Mouse (Mus musculus) limb, embryonic 12.5 days (tissue): ENCODE data around the gene Ccdc62. TPM values are rescaled to one million over a fixed set of nuclear protein-coding genes. Genes with fewer than 3 reads are reported as not detected.

Experiments used
- ATAC-seq: fragments of 200-750 bp; cut with Nextera tagmentation; 2 replicates; pipeline ENCODE4 v1.8.0; 2017; ENCODE audit warnings: low read depth, moderate TSS enrichment; ENCODE audit not compliant: insufficient number of reproducible peaks, insufficient read depth, low FRiP score, low TSS enrichment
- H3K27ac ChIP-seq: fragments of 300-500 bp; sonication (generic); 2 replicates; pipeline ENCODE4 v1.5.1; 2016; ENCODE audit warnings: mild to moderate bottlenecking, moderate library complexity
- H3K27me3 ChIP-seq: fragments of 300-500 bp; sonication (generic); 2 replicates; pipeline ENCODE4 v1.6.1; 2016; ENCODE audit warnings: mild to moderate bottlenecking, moderate library complexity
- H3K36me3 ChIP-seq: fragments of 300-500 bp; sonication (generic); 2 replicates; pipeline ENCODE4 v1.6.1; 2016; ENCODE audit warnings: mild to moderate bottlenecking, moderate library complexity
- H3K4me1 ChIP-seq: fragments of 300-500 bp; sonication (generic); replicated peaks from 2 replicates; pipeline ENCODE4 v1.6.1; 2016
- H3K4me2 ChIP-seq: fragments of 300-500 bp; sonication (generic); 2 replicates; pipeline ENCODE4 v1.6.1; 2016; ENCODE audit warnings: mild to moderate bottlenecking, moderate library complexity
- H3K4me3 ChIP-seq: fragments of 300-500 bp; sonication (generic); replicated peaks from 2 replicates; pipeline ENCODE4 v1.5.1; 2016; ENCODE audit warnings: mild to moderate bottlenecking
- H3K9ac ChIP-seq: fragments of 300-500 bp; sonication (generic); replicated peaks from 2 replicates; pipeline ENCODE4 v1.6.1; 2016; ENCODE audit warnings: mild to moderate bottlenecking, moderate library complexity
- H3K9me3 ChIP-seq: fragments of 300-500 bp; sonication (generic); 2 replicates; pipeline ENCODE4 v1.6.1; 2016; ENCODE audit warnings: mild to moderate bottlenecking, moderate library complexity
- whole genome bisulfite sequencing: fragments of 180-500 bp; shearing (Covaris S2); methylation state at CpG from one replicate; pipeline ENCODE4 v1.1.7; 2016; 5-methylcytosine and 5-hydroxymethylcytosine counted together
- polyA plus RNA-seq: library from polyadenylated mRNA; unstranded; fragments of >200 nt; fragmentation: Nextera tagmentation; extraction: Ambion mirVana; gene quantifications from 2 replicates; pipeline ENCODE4 v1.2.1, GENCODE M21; 2016

The Ccdc62 gene
- 5.9 and 7.5 TPM in 2 replicates for polyA plus RNA-seq

GRCm38 (mm10) chr5:123930508-123930989, at the start of gene Ccdc62:
Ccdc62 (plus strand) TSS chr5:123930679.
- Histone ChIP-seq H3K9ac (peak within 1 kb of the TSS; percentile 89), H3K4me2 (peak within 1 kb of the TSS; percentile 67), H3K9me3 (no peaks in the 10 kb centered on the region), H3K36me3 (peaks cover 33% of the 10 kb centered on the region), H3K27me3 (no peaks in the 10 kb centered on the region), H3K4me1 (peaks cover 3% of the 10 kb centered on the region; the same call in 1 of the 2 replicates), H3K4me3 (peak within 1 kb of the TSS; percentile 74), H3K27ac (peak within 1 kb of the TSS; percentile 86)
- WGBS: under 1% methylated on average over 56 of the region's 56 CpGs
- peak; percentile 93 for ATAC-seq

GRCm38 (mm10) chr5:123880778-123881177, 49.7 kb upstream of the Ccdc62 start:
- no peaks in the 10 kb centered on the region for H3K36me3 ChIP-seq
- no peak overlapping the region for H3K4me3 ChIP-seq
- no peak overlapping the region for H3K27ac ChIP-seq
- H3K27me3 ChIP-seq: no peaks in the 10 kb centered on the region
- ATAC-seq: no peak
- no peaks in the 10 kb centered on the region for H3K9me3 ChIP-seq
- WGBS: 82% methylated on average over 14 of the region's 14 CpGs
- H3K4me1 ChIP-seq: peaks cover 25% of the 10 kb centered on the region
- no peak overlapping the region for H3K9ac ChIP-seq
- H3K4me2 ChIP-seq: no peak overlapping the region

GRCm38 (mm10) chr5:123883891-123884290, 46.6 kb upstream of the Ccdc62 start:
- H3K4me3 ChIP-seq: no peak overlapping the region
- no peaks in the 10 kb centered on the region for H3K36me3 ChIP-seq
- no peaks in the 10 kb centered on the region for H3K27me3 ChIP-seq
- no peaks in the 10 kb centered on the region for H3K9me3 ChIP-seq
- ATAC-seq: no peak
- no peak overlapping the region for H3K9ac ChIP-seq
- H3K4me1 ChIP-seq: peaks cover 11% of the 10 kb centered on the region
- WGBS: 81% methylated on average over 7 of the region's 7 CpGs
- H3K27ac ChIP-seq: no peak overlapping the region
- H3K4me2 ChIP-seq: no peak overlapping the region

GRCm38 (mm10) chr5:123884332-123884731, 46.1 kb upstream of the Ccdc62 start:
- no peaks in the 10 kb centered on the region for H3K36me3 ChIP-seq
- H3K4me3 ChIP-seq: no peak overlapping the region
- WGBS: 78% methylated on average over 10 of the region's 10 CpGs
- H3K27ac ChIP-seq: no peak overlapping the region
- H3K9ac ChIP-seq: no peak overlapping the region
- ATAC-seq: no peak
- no peaks in the 10 kb centered on the region for H3K9me3 ChIP-seq
- no peaks in the 10 kb centered on the region for H3K27me3 ChIP-seq
- H3K4me2 ChIP-seq: no peak overlapping the region
- H3K4me1 ChIP-seq: peaks cover 10% of the 10 kb centered on the region

GRCm38 (mm10) chr5:123886365-123886764, 44.1 kb upstream of the Ccdc62 start:
- H3K4me1 ChIP-seq: no peaks in the 10 kb centered on the region
- ATAC-seq: no peak
- H3K27me3 ChIP-seq: no peaks in the 10 kb centered on the region
- H3K9ac ChIP-seq: no peak overlapping the region
- H3K9me3 ChIP-seq: no peaks in the 10 kb centered on the region
- no peak overlapping the region for H3K4me2 ChIP-seq
- WGBS: 79% methylated on average over 3 of the region's 3 CpGs
- no peak overlapping the region for H3K27ac ChIP-seq
- H3K36me3 ChIP-seq: no peaks in the 10 kb centered on the region
- no peak overlapping the region for H3K4me3 ChIP-seq

- no peaks in the 10 kb centered on the region for H3K4me1 ChIP-seq
- no peak overlapping the region for H3K4me3 ChIP-seq
- no peak overlapping the region for H3K9ac ChIP-seq
- H3K27me3 ChIP-seq: no peaks in the 10 kb centered on the region
- H3K4me2 ChIP-seq: no peak overlapping the region
- H3K36me3 ChIP-seq: no peaks in the 10 kb centered on the region
- WGBS: 69% methylated on average over 2 of the region's 2 CpGs
- H3K27ac ChIP-seq: no peak overlapping the region
- H3K9me3 ChIP-seq: no peaks in the 10 kb centered on the region
- no peak for ATAC-seq
Observed at GRCm38 (mm10) chr5:123890312-123890711, 40.2 kb upstream of the Ccdc62 start.

GRCm38 (mm10) chr5:123890987-123891386, 39.5 kb upstream of the Ccdc62 start:
- Histone ChIP-seq H3K27me3 (no peaks in the 10 kb centered on the region), H3K9me3 (no peaks in the 10 kb centered on the region), H3K9ac (no peak overlapping the region), H3K4me3 (no peak overlapping the region), H3K27ac (no peak overlapping the region), H3K36me3 (no peaks in the 10 kb centered on the region), H3K4me2 (no peak overlapping the region), H3K4me1 (no peaks in the 10 kb centered on the region)
- no peak for ATAC-seq
- WGBS: 78% methylated on average over 5 of the region's 5 CpGs

GRCm38 (mm10) chr5:123891669-123892068, 38.8 kb upstream of the Ccdc62 start:
- H3K4me1 ChIP-seq: no peaks in the 10 kb centered on the region
- 55% methylated on average over 6 of the region's 6 CpGs for WGBS
- no peak overlapping the region for H3K27ac ChIP-seq
- H3K4me2 ChIP-seq: no peak overlapping the region
- no peaks in the 10 kb centered on the region for H3K27me3 ChIP-seq
- H3K4me3 ChIP-seq: no peak overlapping the region
- H3K9ac ChIP-seq: no peak overlapping the region
- H3K36me3 ChIP-seq: no peaks in the 10 kb centered on the region
- no peak for ATAC-seq
- no peaks in the 10 kb centered on the region for H3K9me3 ChIP-seq

GRCm38 (mm10) chr5:123893520-123893919, 37.0 kb upstream of the Ccdc62 start:
- H3K4me3 ChIP-seq: no peak overlapping the region
- no peak overlapping the region for H3K27ac ChIP-seq
- H3K4me2 ChIP-seq: no peak overlapping the region
- no peak overlapping the region for H3K9ac ChIP-seq
- no peaks in the 10 kb centered on the region for H3K9me3 ChIP-seq
- ATAC-seq: no peak
- H3K36me3 ChIP-seq: no peaks in the 10 kb centered on the region
- WGBS: 90% methylated on average over 5 of the region's 5 CpGs
- no peaks in the 10 kb centered on the region for H3K27me3 ChIP-seq
- H3K4me1 ChIP-seq: no peaks in the 10 kb centered on the region

GRCm38 (mm10) chr5:123896395-123896794, 34.1 kb upstream of the Ccdc62 start:
- Histone ChIP-seq H3K4me3 (no peak overlapping the region), H3K4me2 (no peak overlapping the region), H3K36me3 (no peaks in the 10 kb centered on the region), H3K9me3 (no peaks in the 10 kb centered on the region), H3K27ac (no peak overlapping the region), H3K4me1 (no peaks in the 10 kb centered on the region), H3K27me3 (no peaks in the 10 kb centered on the region), H3K9ac (no peak overlapping the region)
- no peak for ATAC-seq
- WGBS: 79% methylated on average over 11 of the region's 11 CpGs

GRCm38 (mm10) chr5:123897352-123897751, 33.1 kb upstream of the Ccdc62 start:
- 84% methylated on average over 13 of the region's 13 CpGs for WGBS

GRCm38 (mm10) chr5:123904059-123904672, 26.3 kb upstream of the Ccdc62 start:
- no peak for ATAC-seq
- 72% methylated on average over 11 of the region's 11 CpGs for WGBS

More at GRCm38 (mm10) chr5:123897352-123897751, 33.1 kb upstream of the Ccdc62 start:
- Histone ChIP-seq H3K9ac (no peak overlapping the region), H3K9me3 (no peaks in the 10 kb centered on the region), H3K4me1 (no peaks in the 10 kb centered on the region), H3K27ac (no peak overlapping the region), H3K4me3 (no peak overlapping the region), H3K36me3 (no peaks in the 10 kb centered on the region), H3K4me2 (no peak overlapping the region), H3K27me3 (no peaks in the 10 kb centered on the region)
- ATAC-seq: no peak

More at GRCm38 (mm10) chr5:123904059-123904672, 26.3 kb upstream of the Ccdc62 start:
- H3K9me3 ChIP-seq: no peaks in the 10 kb centered on the region
- peaks cover 10% of the 10 kb centered on the region for H3K4me1 ChIP-seq
- no peak overlapping the region for H3K9ac ChIP-seq
- no peaks in the 10 kb centered on the region for H3K27me3 ChIP-seq
- peaks cover 11% of the 10 kb centered on the region for H3K36me3 ChIP-seq
- no peak overlapping the region for H3K27ac ChIP-seq
- no peak overlapping the region for H3K4me2 ChIP-seq
- H3K4me3 ChIP-seq: no peak overlapping the region
